Comparison of ENCODE assay signal across 8 mouse cellular contexts in genomic region chr12:117053851-117054769, GRCm38 (mm10).
A peak's percentile ranks its signal among the peaks of the same experiment; 100 is the strongest.
DNase-seq lines count a peak whose midpoint lies in the region; ATAC-seq lines count a peak whose summit lies in the region.

No protein-coding gene starts in this region.

- peaks cover 29% of the 10 kb centered on the region for H3K4me1 ChIP-seq in forebrain, embryonic 14.5 days (ENCODE audit: control insufficient read depth, insufficient read depth, low read length)

- H3K36me3 ChIP-seq in forebrain, embryonic 14.5 days (ENCODE audit: control insufficient read depth, insufficient read depth, low read length), result no peaks in the 10 kb centered on the region

- peak overlapping the region; percentile 42 for H3K4me2 ChIP-seq in forebrain, embryonic 14.5 days (ENCODE audit: low read length)

- peaks cover 30% of the 10 kb centered on the region for H3K27me3 ChIP-seq in forebrain, embryonic 14.5 days (replicated peaks; ENCODE audit: control insufficient read depth, insufficient read depth, low read length)

- H3K9me3 ChIP-seq in forebrain, embryonic 14.5 days (replicated peaks; ENCODE audit: control insufficient read depth, low read length), result no peaks in the 10 kb centered on the region

- ATAC-seq in forebrain, embryonic 14.5 days, result peak; percentile 91
- ATAC-seq in megakaryocyte, adult 5-6 weeks (ENCODE audit: poor library complexity, severe bottlenecking), result no peak

- H3K4me3 ChIP-seq in forebrain, embryonic 14.5 days (ENCODE audit: low read depth, low read length), result no peak overlapping the region

- H3K27ac ChIP-seq in forebrain, embryonic 14.5 days (ENCODE audit: low read depth, low read length), result peak overlapping the region; percentile 90

- peak overlapping the region; percentile 49 for H3K9ac ChIP-seq in forebrain, embryonic 14.5 days (ENCODE audit: low read length)

- peak; percentile 29 to 31 for DNase-seq in left cerebral cortex, adult 18-20 months (ENCODE audit: low spot score in 2 of 2)
- DNase-seq in left cerebral cortex, postnatal 10 days (ENCODE audit: extremely low spot score in 1 of 2, low spot score in 2 of 2), result no peak
- peak; percentile 88 for DNase-seq in forebrain, embryonic 14.5 days (ENCODE audit: low spot score)
- DNase-seq in left cerebral cortex, postnatal 14 days (ENCODE audit: low spot score in 2 of 2), result peak; percentile 45 to 69
- DNase-seq in retina, embryonic 14.5 days (ENCODE audit: low spot score), result peak; percentile 69
- DNase-seq in spleen, postnatal 14 days (ENCODE audit: low spot score in 2 of 2), result no peak
- no peak for DNase-seq in cerebellum, adult 8-10 months

- intact Hi-C loops in left cerebral cortex, postnatal 10 days (cut with DNase I), result no loop called here
- intact Hi-C loops in left cerebral cortex, postnatal 14 days (cut with DNase I), result no loop called here

- 3% methylated on average over 21 of the region's 21 CpGs for WGBS in forebrain, embryonic 14.5 days

Comparison
In these comparisons a context has a peak if more than half of its experiments do, and no peak if none do; other contexts are left out.
1. DNase-seq: peak in left cerebral cortex, adult 18-20 months (2 of 2), forebrain, embryonic 14.5 days (single experiment), left cerebral cortex, postnatal 14 days (2 of 2) and retina, embryonic 14.5 days (single experiment); none in left cerebral cortex, postnatal 10 days (0 of 2), spleen, postnatal 14 days (0 of 2) and cerebellum, adult 8-10 months (single experiment).